Mouse (Mus musculus): ENCODE measurements at regions not wholly inside any gene's neighbourhood (a gene's known extent, or its start where the extent isn't known, plus 50 kb on each side); places are given as distances from the start of the nearest gene placed in this dataset.

GRCm38 (mm10) chr10:66889786-66890555 is 206.0 kb upstream of the Jmjd1c start:
- no peak for TF ChIP-seq CTCF (IDR thresholded peaks at IDR 0.05; ENCODE audit: extremely low read depth, insufficient read depth, insufficient read length, insufficient replicate concordance)
- TF ChIP-seq POLR2A (IDR thresholded peaks at IDR 0.05; ENCODE audit: low read depth, low read length) = no peak
